Comparison of ENCODE assay signal across 18 mouse cellular contexts in the genomic region with DNA sequence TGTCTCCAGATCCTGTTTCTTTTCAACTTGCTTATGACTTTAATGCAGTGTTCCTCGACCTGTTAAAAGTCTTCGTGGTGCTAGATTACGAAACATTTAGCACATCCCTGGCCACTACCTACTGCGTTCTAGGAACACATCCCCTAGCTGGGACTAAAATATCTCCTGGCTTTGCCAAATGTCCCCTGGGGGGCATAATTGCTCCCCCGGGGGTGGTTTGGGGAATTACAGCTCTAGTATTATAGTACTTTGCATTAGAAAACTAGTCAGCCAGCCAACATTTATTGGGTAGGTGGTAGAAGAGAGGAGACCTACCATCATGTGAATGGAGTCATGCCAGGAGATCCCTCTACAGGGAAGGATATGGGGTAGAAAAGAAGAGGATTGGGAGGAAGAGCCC.
DNase-seq lines count a peak whose midpoint lies in the region; ATAC-seq and TF ChIP-seq lines count a peak whose summit lies in the region.
"Had no signal": no experiment of that assay in that cellular context is flagged by ENCODE, and none has a peak within 500 bp of the region (broad histone marks: within the 10 kb centered on the region; RNA-seq: fewer than 3 reads in every experiment).

No protein-coding gene starts in this region.

- H3K27ac ChIP-seq in hindbrain, embryonic 15.5 days (replicated peaks) = no peak overlapping the region
- no peak overlapping the region for H3K27ac ChIP-seq in hindbrain, embryonic 11.5 days (ENCODE audit: low read depth, low read length)
- H3K27ac ChIP-seq in layer of hippocampus, adult 2 months = no peak overlapping the region
- H3K27ac ChIP-seq in stomach, postnatal 0 days (replicated peaks) = no peak overlapping the region
- H3K27ac ChIP-seq: embryonic facial prominence, embryonic 12.5 days; forebrain, embryonic 15.5 days; heart, embryonic 13.5 days; hindbrain, embryonic 12.5 days had no signal

- WGBS in hindbrain, embryonic 15.5 days = 83% methylated on average over 5 of the region's 5 CpGs
- WGBS in hindbrain, embryonic 11.5 days = 95% methylated on average over 5 of the region's 5 CpGs
- WGBS in stomach, postnatal 0 days = 79% methylated on average over 5 of the region's 5 CpGs

- H3K9ac ChIP-seq in hindbrain, embryonic 15.5 days = no peak overlapping the region
- no peak overlapping the region for H3K9ac ChIP-seq in hindbrain, embryonic 11.5 days (ENCODE audit: low read depth, low read length)
- H3K9ac ChIP-seq in stomach, postnatal 0 days (ENCODE audit: low read length) = no peak overlapping the region
- H3K9ac ChIP-seq: embryonic facial prominence, embryonic 12.5 days; forebrain, embryonic 15.5 days; heart, embryonic 13.5 days; hindbrain, embryonic 12.5 days had no signal

- peak; percentile 55 for TF ChIP-seq CTCF in layer of hippocampus, adult 2 months (conservative IDR thresholded peaks at IDR 0.05)
- TF ChIP-seq CTCF in stomach, postnatal 0 days (IDR thresholded peaks at IDR 0.05; ENCODE audit: low read depth) = peak; percentile 24; the same call in 1 of the 2 replicates

- H3K4me1 ChIP-seq in hindbrain, embryonic 15.5 days (replicated peaks) = no peaks in the 10 kb centered on the region
- no peaks in the 10 kb centered on the region for H3K4me1 ChIP-seq in hindbrain, embryonic 11.5 days (replicated peaks; ENCODE audit: control insufficient read depth, insufficient read depth, low read length)
- no peaks in the 10 kb centered on the region for H3K4me1 ChIP-seq in stomach, postnatal 0 days (replicated peaks; ENCODE audit: control insufficient read depth, insufficient read depth)
- H3K4me1 ChIP-seq: embryonic facial prominence, embryonic 12.5 days; forebrain, embryonic 15.5 days; heart, embryonic 13.5 days; hindbrain, embryonic 12.5 days had no signal

- no peaks in the 10 kb centered on the region for H3K36me3 ChIP-seq in hindbrain, embryonic 15.5 days
- no peaks in the 10 kb centered on the region for H3K36me3 ChIP-seq in hindbrain, embryonic 11.5 days (ENCODE audit: control insufficient read depth, insufficient read depth, low read length)
- H3K36me3 ChIP-seq in stomach, postnatal 0 days (ENCODE audit: control insufficient read depth, insufficient read depth, low read length) = no peaks in the 10 kb centered on the region
- H3K36me3 ChIP-seq: embryonic facial prominence, embryonic 12.5 days; forebrain, embryonic 15.5 days; G1E; heart, embryonic 13.5 days; hindbrain, embryonic 12.5 days had no signal

- TF ChIP-seq EP300 in stomach, postnatal 0 days (optimal IDR thresholded peaks at IDR 0.05) = no peak

- no peaks in the 10 kb centered on the region for H3K9me3 ChIP-seq in hindbrain, embryonic 15.5 days
- H3K9me3 ChIP-seq in hindbrain, embryonic 11.5 days (ENCODE audit: control insufficient read depth, low read length) = no peaks in the 10 kb centered on the region
- H3K9me3 ChIP-seq in stomach, postnatal 0 days (ENCODE audit: control insufficient read depth, low read length) = no peaks in the 10 kb centered on the region
- H3K9me3 ChIP-seq: embryonic facial prominence, embryonic 12.5 days; forebrain, embryonic 15.5 days; G1E; heart, embryonic 13.5 days; hindbrain, embryonic 12.5 days had no signal

- H3K4me2 ChIP-seq in hindbrain, embryonic 15.5 days = no peak overlapping the region
- H3K4me2 ChIP-seq in hindbrain, embryonic 11.5 days (replicated peaks; ENCODE audit: low read depth, low read length) = no peak overlapping the region
- no peak overlapping the region for H3K4me2 ChIP-seq in stomach, postnatal 0 days (replicated peaks; ENCODE audit: low read depth)
- H3K4me2 ChIP-seq: embryonic facial prominence, embryonic 12.5 days; forebrain, embryonic 15.5 days; heart, embryonic 13.5 days; hindbrain, embryonic 12.5 days had no signal

- no peak overlapping the region for H3K4me3 ChIP-seq in hindbrain, embryonic 15.5 days
- no peak overlapping the region for H3K4me3 ChIP-seq in hindbrain, embryonic 11.5 days (ENCODE audit: low read depth, low read length)
- H3K4me3 ChIP-seq in layer of hippocampus, adult 2 months = no peak overlapping the region
- no peak overlapping the region for H3K4me3 ChIP-seq in stomach, postnatal 0 days (ENCODE audit: low read depth, low read length)
- H3K4me3 ChIP-seq: embryonic facial prominence, embryonic 12.5 days; forebrain, embryonic 15.5 days; heart, embryonic 13.5 days; hindbrain, embryonic 12.5 days had no signal

- no peak for DNase-seq in hindbrain, embryonic 11.5 days (ENCODE audit: low spot score)
- no peak for DNase-seq in layer of hippocampus, adult 2 months (ENCODE audit: low spot score in 2 of 2)
- no peak for DNase-seq in layer of hippocampus, adult 8-10 months (ENCODE audit: low spot score in 2 of 2)
- DNase-seq in stomach, postnatal 0 days (ENCODE audit: low spot score) = no peak
- no peak for DNase-seq in thymus, postnatal 0 days (ENCODE audit: low spot score)
- DNase-seq in gastrocnemius, postnatal 25 days = no peak
- DNase-seq: adrenal gland, postnatal 10 days; cerebellum, adult 11 months; cerebellum, adult 8-10 months; cerebellum, postnatal 14 days; heart, postnatal 36 days had no signal

- peaks cover 14% of the 10 kb centered on the region; the same call in 1 of the 2 replicates for H3K27me3 ChIP-seq in hindbrain, embryonic 15.5 days
- no peaks in the 10 kb centered on the region for H3K27me3 ChIP-seq in hindbrain, embryonic 11.5 days (ENCODE audit: control insufficient read depth, insufficient read depth, low read length)
- H3K27me3 ChIP-seq in stomach, postnatal 0 days (ENCODE audit: control insufficient read depth, insufficient read depth, low read length) = no peaks in the 10 kb centered on the region
- H3K27me3 ChIP-seq: heart, embryonic 13.5 days had no signal

- ATAC-seq in hindbrain, embryonic 15.5 days (ENCODE audit: low FRiP score, low read depth) = 0 out of 2 replicates have a peak, but pooled peaks have one; percentile 23
- ATAC-seq in hindbrain, embryonic 11.5 days (ENCODE audit: low FRiP score) = no peak
- 0 out of 2 replicates have a peak, but pooled peaks have one; percentile 45 for ATAC-seq in common myeloid progenitor, adult 5-6 weeks (replicated peaks; ENCODE audit: low read depth, poor library complexity, severe bottlenecking)
- no peak for ATAC-seq in stomach, postnatal 0 days (ENCODE audit: low FRiP score, low TSS enrichment)
- ATAC-seq: forebrain, embryonic 15.5 days had no signal

Comparison
In these comparisons a context has a peak if more than half of its experiments do, and no peak if none do; other contexts are left out.
1. ATAC-seq: peak in hindbrain, embryonic 15.5 days (single experiment) and common myeloid progenitor, adult 5-6 weeks (single experiment); none in hindbrain, embryonic 11.5 days (single experiment) and stomach, postnatal 0 days (single experiment).